8 mouse cellular contexts compared by ENCODE assay signal in genomic region chr8:13159377-13159881, GRCm38 (mm10). TPM values are rescaled to one million over a fixed set of nuclear protein-coding genes. Genes with fewer than 3 reads are reported as not detected.
DNase-seq lines count a peak whose midpoint lies in the region; ATAC-seq and TF ChIP-seq lines count a peak whose summit lies in the region.

No protein-coding gene starts in this region.

- peak overlapping the region; percentile 83 for H3K4me2 ChIP-seq in kidney, embryonic 15.5 days
- H3K4me2 ChIP-seq in forebrain, embryonic 16.5 days (ENCODE audit: low read length): peak overlapping the region; percentile 95
- peak overlapping the region; percentile 86 for H3K4me2 ChIP-seq in liver, embryonic 14.5 days (ENCODE audit: low read depth)

- H3K27me3 ChIP-seq in kidney, embryonic 15.5 days: no peaks in the 10 kb centered on the region
- no peaks in the 10 kb centered on the region for H3K27me3 ChIP-seq in forebrain, embryonic 16.5 days (replicated peaks; ENCODE audit: control insufficient read depth, insufficient read depth, low read length)
- H3K27me3 ChIP-seq in liver, embryonic 14.5 days (ENCODE audit: control insufficient read depth, insufficient read depth, low read length): no peaks in the 10 kb centered on the region

- H3K27ac ChIP-seq in kidney, embryonic 15.5 days: peak overlapping the region; percentile 73
- peak overlapping the region; percentile 60 for H3K27ac ChIP-seq in forebrain, embryonic 16.5 days (ENCODE audit: low read length)
- peak overlapping the region; percentile 60 for H3K27ac ChIP-seq in liver, embryonic 14.5 days

- peak overlapping the region; percentile 79 for H3K9ac ChIP-seq in kidney, embryonic 15.5 days
- peak overlapping the region; percentile 94 for H3K9ac ChIP-seq in forebrain, embryonic 16.5 days (replicated peaks; ENCODE audit: low read depth, low read length)
- H3K9ac ChIP-seq in liver, embryonic 14.5 days (replicated peaks): peak overlapping the region; percentile 92

- peak overlapping the region; percentile 100 for H3K4me3 ChIP-seq in kidney, embryonic 15.5 days (replicated peaks)
- H3K4me3 ChIP-seq in forebrain, embryonic 16.5 days (replicated peaks; ENCODE audit: low read length): peak overlapping the region; percentile 98
- peak overlapping the region; percentile 83 to 93 for H3K4me3 ChIP-seq in liver, embryonic 14.5 days (ENCODE audit: insufficient read depth in 1 of 2, low read depth in 2 of 2, low read length in 2 of 2)

- 0 out of 2 replicates have a peak, but pooled peaks cover 4% of the 10 kb centered on the region for H3K36me3 ChIP-seq in kidney, embryonic 15.5 days
- no peaks in the 10 kb centered on the region for H3K36me3 ChIP-seq in forebrain, embryonic 16.5 days (ENCODE audit: control insufficient read depth, insufficient read depth)
- H3K36me3 ChIP-seq in liver, embryonic 14.5 days (replicated peaks; ENCODE audit: control insufficient read depth, insufficient read depth, low read depth): no peaks in the 10 kb centered on the region; the same call in 1 of the 2 replicates

- H3K9me3 ChIP-seq in kidney, embryonic 15.5 days (replicated peaks): no peaks in the 10 kb centered on the region
- H3K9me3 ChIP-seq in forebrain, embryonic 16.5 days (ENCODE audit: control insufficient read depth, low read length): no peaks in the 10 kb centered on the region
- H3K9me3 ChIP-seq in liver, embryonic 14.5 days (ENCODE audit: control insufficient read depth, low read length): no peaks in the 10 kb centered on the region

- no peak for TF ChIP-seq CTCF in liver, embryonic 14.5 days (IDR thresholded peaks at IDR 0.05; ENCODE audit: low read depth)

- under 1% methylated on average over 41 of the region's 49 CpGs for WGBS in kidney, embryonic 15.5 days
- WGBS in forebrain, embryonic 16.5 days: under 1% methylated on average over 42 of the region's 49 CpGs
- 1% methylated on average over 48 of the region's 49 CpGs for WGBS in liver, embryonic 14.5 days (ENCODE audit: insufficient replicate concordance)

- peak; percentile 63 for ATAC-seq in kidney, embryonic 15.5 days (replicated peaks; ENCODE audit: low FRiP score)
- peak; percentile 70 for ATAC-seq in forebrain, embryonic 16.5 days
- ATAC-seq in liver, embryonic 14.5 days (ENCODE audit: insufficient read depth): peak; percentile 73
- 0 out of 2 replicates have a peak, but pooled peaks have one; percentile 8 for ATAC-seq in neutrophil, adult 5-6 weeks (ENCODE audit: extremely low read depth, insufficient number of reproducible peaks, low FRiP score, poor library complexity, severe bottlenecking)

- TF ChIP-seq EP300 in liver, embryonic 14.5 days (IDR thresholded peaks at IDR 0.05; ENCODE audit: low read depth): no peak

- no peak for DNase-seq in kidney, postnatal 10 days
- DNase-seq in R1 (ENCODE audit: low read depth, low spot score): peak; percentile 47
- DNase-seq in liver, embryonic 14.5 days (ENCODE audit: low read depth in 3 of 3, low spot score in 3 of 3): peak in 1 of 3 experiments; percentile 26
- no peak for DNase-seq in thymus, postnatal 0 days (ENCODE audit: low spot score)
- DNase-seq in spleen, adult 18-20 months: no peak

- H3K4me1 ChIP-seq in kidney, embryonic 15.5 days: peaks cover 19% of the 10 kb centered on the region
- peaks cover 21% of the 10 kb centered on the region for H3K4me1 ChIP-seq in forebrain, embryonic 16.5 days (replicated peaks; ENCODE audit: control insufficient read depth, insufficient read depth, low read length)
- H3K4me1 ChIP-seq in liver, embryonic 14.5 days (replicated peaks; ENCODE audit: control insufficient read depth in 2 of 2, insufficient read depth in 2 of 2, low read length in 1 of 2): peaks cover 36 to 42% of the 10 kb centered on the region in 2 experiments

RNA-seq across cellular contexts. Expression of gene Lamp1, which starts 0.5 kb away (rescaled TPM):
- polyA plus RNA-seq in kidney, embryonic 15.5 days (2015; fragmentation: Nextera tagmentation; extraction: Ambion mirVana): 299 and 302 TPM in 2 replicates
- polyA plus RNA-seq in forebrain, embryonic 16.5 days (2015; fragmentation: Nextera tagmentation; extraction: Ambion mirVana): 241 and 271 TPM in 2 replicates
- polyA plus RNA-seq in liver, embryonic 14.5 days (2012; rRNA removed): 112 and 137 TPM in 2 replicates
- 178 and 198 TPM in 2 replicates for polyA plus RNA-seq in liver, embryonic 14.5 days (2014; fragmentation: Nextera tagmentation; extraction: Ambion mirVana)
- total RNA-seq in neutrophil, adult 5-6 weeks (2017): 161 and 169 TPM in 2 replicates
- polyA plus RNA-seq in thymus, postnatal 0 days (2015; fragmentation: Nextera tagmentation; extraction: Ambion mirVana): 211 and 215 TPM in 2 replicates

RNA-seq across cellular contexts. Expression of gene Grtp1, which starts 41.0 kb away (rescaled TPM):
- polyA plus RNA-seq in kidney, embryonic 15.5 days (2015; fragmentation: Nextera tagmentation; extraction: Ambion mirVana): 19.3 and 21.3 TPM in 2 replicates
- polyA plus RNA-seq in forebrain, embryonic 16.5 days (2015; fragmentation: Nextera tagmentation; extraction: Ambion mirVana): 19.7 and 21.1 TPM in 2 replicates
- polyA plus RNA-seq in liver, embryonic 14.5 days (2012; rRNA removed): 5.7 TPM in 2 replicates
- polyA plus RNA-seq in liver, embryonic 14.5 days (2014; fragmentation: Nextera tagmentation; extraction: Ambion mirVana): 9.5 and 10.1 TPM in 2 replicates
- total RNA-seq in neutrophil, adult 5-6 weeks (2017): 0.37 and 0.47 TPM in 2 replicates
- 1.1 and 1.5 TPM in 2 replicates for polyA plus RNA-seq in thymus, postnatal 0 days (2015; fragmentation: Nextera tagmentation; extraction: Ambion mirVana)

RNA-seq across cellular contexts. Expression of gene Cul4a, which starts 54.0 kb away (rescaled TPM):
- 104 and 105 TPM in 2 replicates for polyA plus RNA-seq in kidney, embryonic 15.5 days (2015; fragmentation: Nextera tagmentation; extraction: Ambion mirVana)
- 70.1 and 80.9 TPM in 2 replicates for polyA plus RNA-seq in forebrain, embryonic 16.5 days (2015; fragmentation: Nextera tagmentation; extraction: Ambion mirVana)
- 38.9 and 48.5 TPM in 2 replicates for polyA plus RNA-seq in liver, embryonic 14.5 days (2012; rRNA removed)
- 68.8 and 83.0 TPM in 2 replicates for polyA plus RNA-seq in liver, embryonic 14.5 days (2014; fragmentation: Nextera tagmentation; extraction: Ambion mirVana)
- total RNA-seq in neutrophil, adult 5-6 weeks (2017): 57.1 and 64.4 TPM in 2 replicates
- polyA plus RNA-seq in thymus, postnatal 0 days (2015; fragmentation: Nextera tagmentation; extraction: Ambion mirVana): 42.3 and 42.5 TPM in 2 replicates

RNA-seq across cellular contexts. Expression of gene Pcid2, which starts 54.2 kb away (rescaled TPM):
- polyA plus RNA-seq in kidney, embryonic 15.5 days (2015; fragmentation: Nextera tagmentation; extraction: Ambion mirVana): 42.8 and 45.5 TPM in 2 replicates
- polyA plus RNA-seq in forebrain, embryonic 16.5 days (2015; fragmentation: Nextera tagmentation; extraction: Ambion mirVana): 51.6 and 53.8 TPM in 2 replicates
- polyA plus RNA-seq in liver, embryonic 14.5 days (2012; rRNA removed): 9.9 and 10.9 TPM in 2 replicates
- 12.3 and 13.2 TPM in 2 replicates for polyA plus RNA-seq in liver, embryonic 14.5 days (2014; fragmentation: Nextera tagmentation; extraction: Ambion mirVana)
- total RNA-seq in neutrophil, adult 5-6 weeks (2017): 44.0 and 45.2 TPM in 2 replicates
- 35.8 and 36.7 TPM in 2 replicates for polyA plus RNA-seq in thymus, postnatal 0 days (2015; fragmentation: Nextera tagmentation; extraction: Ambion mirVana)

Comparison
In these comparisons a context has a peak if more than half of its experiments do, and no peak if none do; other contexts are left out.
1. ATAC-seq: peak in every context shown above with its lines; median percentile 73 in liver, embryonic 14.5 days; 70 in forebrain, embryonic 16.5 days; 63 in kidney, embryonic 15.5 days; 8 in neutrophil, adult 5-6 weeks.